Mouse (Mus musculus): ENCODE measurements around the gene 1600002K03Rik. TPM values are rescaled to one million over a fixed set of nuclear protein-coding genes. Genes with fewer than 3 reads are reported as not detected.

1600002K03Rik gene
- polyA plus RNA-seq, 1 experiment: 23.7 TPM

GRCm38 (mm10) chr10:80175536-80176269, 3.0 kb downstream of the 1600002K03Rik start:
- Histone ChIP-seq H3K4me3 (replicated peaks; ENCODE audit: control insufficient read depth, low read depth, low read length) (no peak overlapping the region), H3K4me1 (ENCODE audit: control insufficient read depth, insufficient read depth, low read length) (no peaks in the 10 kb centered on the region), H3K27ac (ENCODE audit: control insufficient read depth, insufficient read depth, low read depth, low read length, poor library complexity) (no peak overlapping the region)
- 31% methylated on average over 4 of the region's 4 CpGs for whole genome bisulfite sequencing
- no peak for TF ChIP-seq POLR2A (IDR thresholded peaks at IDR 0.05; ENCODE audit: borderline replicate concordance, control insufficient read depth, low read depth, low read length)
- TF ChIP-seq CTCF (IDR thresholded peaks at IDR 0.05; ENCODE audit: control insufficient read depth, insufficient read depth, low read length): peak; percentile 52

- WGBS: 82% methylated on average over 5 of the region's 5 CpGs
- Histone ChIP-seq H3K4me3 (replicated peaks; ENCODE audit: control insufficient read depth, low read depth, low read length) (no peak overlapping the region), H3K4me1 (ENCODE audit: control insufficient read depth, insufficient read depth, low read length) (no peaks in the 10 kb centered on the region), H3K27ac (ENCODE audit: control insufficient read depth, insufficient read depth, low read depth, low read length, poor library complexity) (no peak overlapping the region)
- TF ChIP-seq CTCF (IDR thresholded peaks at IDR 0.05; ENCODE audit: control insufficient read depth, insufficient read depth, low read length): no peak
- TF ChIP-seq POLR2A (IDR thresholded peaks at IDR 0.05; ENCODE audit: borderline replicate concordance, control insufficient read depth, low read depth, low read length): no peak
These were observed 3.6 kb downstream of the 1600002K03Rik start for GRCm38 (mm10) chr10:80176270-80176834.

GRCm38 (mm10) chr10:80177441-80178279, 4.9 kb downstream of the 1600002K03Rik start:
- TF ChIP-seq POLR2A (IDR thresholded peaks at IDR 0.05; ENCODE audit: borderline replicate concordance, control insufficient read depth, low read depth, low read length) (no peak), CTCF (IDR thresholded peaks at IDR 0.05; ENCODE audit: control insufficient read depth, insufficient read depth, low read length) (no peak)
- Histone ChIP-seq H3K4me1 (ENCODE audit: control insufficient read depth, insufficient read depth, low read length) (no peaks in the 10 kb centered on the region), H3K4me3 (replicated peaks; ENCODE audit: control insufficient read depth, low read depth, low read length) (no peak overlapping the region), H3K27ac (ENCODE audit: control insufficient read depth, insufficient read depth, low read depth, low read length, poor library complexity) (no peak overlapping the region)
- 82% methylated on average over 7 of the region's 7 CpGs for WGBS

GRCm38 (mm10) chr10:80179068-80180051, 6.6 kb downstream of the 1600002K03Rik start, which contains the start of gene Efna2:
TSS of gene Efna2 (plus strand) at chr10:80179482.
- no peaks in the 10 kb centered on the region for H3K4me1 ChIP-seq (ENCODE audit: control insufficient read depth, insufficient read depth, low read length)
- H3K27ac ChIP-seq (ENCODE audit: control insufficient read depth, insufficient read depth, low read depth, low read length, poor library complexity): no peak within 1 kb of the TSS
- no peak for TF ChIP-seq CTCF (IDR thresholded peaks at IDR 0.05; ENCODE audit: control insufficient read depth, insufficient read depth, low read length)
- no peak for TF ChIP-seq POLR2A (IDR thresholded peaks at IDR 0.05; ENCODE audit: borderline replicate concordance, control insufficient read depth, low read depth, low read length)
- WGBS: 8% methylated on average over 106 of the region's 106 CpGs
- no peak within 1 kb of the TSS for H3K4me3 ChIP-seq (replicated peaks; ENCODE audit: control insufficient read depth, low read depth, low read length)

- TF ChIP-seq POLR2A (IDR thresholded peaks at IDR 0.05; ENCODE audit: borderline replicate concordance, control insufficient read depth, low read depth, low read length) (no peak), CTCF (IDR thresholded peaks at IDR 0.05; ENCODE audit: control insufficient read depth, insufficient read depth, low read length) (no peak)
- H3K27ac ChIP-seq (ENCODE audit: control insufficient read depth, insufficient read depth, low read depth, low read length, poor library complexity): no peak overlapping the region
- WGBS: 58% methylated on average over 6 of the region's 6 CpGs
- no peak overlapping the region for H3K4me3 ChIP-seq (replicated peaks; ENCODE audit: control insufficient read depth, low read depth, low read length)
- no peaks in the 10 kb centered on the region for H3K4me1 ChIP-seq (ENCODE audit: control insufficient read depth, insufficient read depth, low read length)
These were observed 7.5 kb downstream of the 1600002K03Rik start for GRCm38 (mm10) chr10:80180288-80180687.

- no peaks in the 10 kb centered on the region for H3K4me1 ChIP-seq (ENCODE audit: control insufficient read depth, insufficient read depth, low read length)
- TF ChIP-seq POLR2A (IDR thresholded peaks at IDR 0.05; ENCODE audit: borderline replicate concordance, control insufficient read depth, low read depth, low read length) (no peak), CTCF (IDR thresholded peaks at IDR 0.05; ENCODE audit: control insufficient read depth, insufficient read depth, low read length) (no peak)
- 80% methylated on average over 5 of the region's 5 CpGs for WGBS
- no peak overlapping the region for H3K4me3 ChIP-seq (replicated peaks; ENCODE audit: control insufficient read depth, low read depth, low read length)
- no peak overlapping the region for H3K27ac ChIP-seq (ENCODE audit: control insufficient read depth, insufficient read depth, low read depth, low read length, poor library complexity)
These were observed 8.1 kb downstream of the 1600002K03Rik start for GRCm38 (mm10) chr10:80180823-80181222.

GRCm38 (mm10) chr10:80182547-80182946, 9.8 kb downstream of the 1600002K03Rik start:
- 84% methylated on average over 7 of the region's 7 CpGs for WGBS
- H3K4me1 ChIP-seq (ENCODE audit: control insufficient read depth, insufficient read depth, low read length): no peaks in the 10 kb centered on the region
- H3K4me3 ChIP-seq (replicated peaks; ENCODE audit: control insufficient read depth, low read depth, low read length): no peak overlapping the region
- H3K27ac ChIP-seq (ENCODE audit: control insufficient read depth, insufficient read depth, low read depth, low read length, poor library complexity): no peak overlapping the region
- no peak for TF ChIP-seq CTCF (IDR thresholded peaks at IDR 0.05; ENCODE audit: control insufficient read depth, insufficient read depth, low read length)
- TF ChIP-seq POLR2A (IDR thresholded peaks at IDR 0.05; ENCODE audit: borderline replicate concordance, control insufficient read depth, low read depth, low read length): no peak
